Mouse (Mus musculus) lung, postnatal 0 days (tissue): ENCODE results near the gene Kif11. TPM values are rescaled to one million over a fixed set of nuclear protein-coding genes. Genes with fewer than 3 reads are reported as not detected.

Experiments
- ATAC-seq: fragments of 200-750 bp; cut with Nextera tagmentation; 2 replicates; pipeline ENCODE4 v1.8.0; 2017; ENCODE audit warnings: moderate library complexity
- DNase-seq: peaks from one replicate; pipeline ENCODE4 v3.0.0-alpha.2; 2016; ENCODE audit warnings: low spot score
- H3K27ac ChIP-seq: fragments of 300-500 bp; sonication (generic); 2 replicates; pipeline ENCODE4 v1.5.1; 2014; ENCODE audit warnings: antibody characterized with exemption, mild to moderate bottlenecking, low read length, mixed read lengths
- H3K27me3 ChIP-seq: fragments of 300-500 bp; sonication (generic); replicated peaks from 2 replicates; pipeline ENCODE4 v1.6.1; 2014; ENCODE audit warnings: low read length, mixed read lengths; ENCODE audit not compliant: insufficient read depth
- H3K36me3 ChIP-seq: fragments of 300-500 bp; sonication (generic); 2 replicates; pipeline ENCODE4 v1.6.1; 2014; ENCODE audit warnings: low read length, mixed read lengths; ENCODE audit not compliant: insufficient read depth
- H3K4me1 ChIP-seq: fragments of 300-500 bp; sonication (generic); 2 replicates; pipeline ENCODE4 v1.6.1; 2014; ENCODE audit warnings: antibody characterized with exemption, low read depth, low read length, mixed read lengths; ENCODE audit not compliant: insufficient read depth
- H3K4me2 ChIP-seq: fragments of 300-500 bp; sonication (generic); replicated peaks from 2 replicates; pipeline ENCODE4 v1.6.1; 2014; ENCODE audit warnings: low read depth, mild to moderate bottlenecking, low read length, moderate library complexity, mixed read lengths
- H3K4me3 ChIP-seq: fragments of 300-500 bp; sonication (generic); 2 replicates; pipeline ENCODE4 v1.5.1; 2014; ENCODE audit warnings: low read depth, low read length
- H3K9ac ChIP-seq: fragments of 300-500 bp; sonication (generic); replicated peaks from 2 replicates; pipeline ENCODE4 v1.6.1; 2014; ENCODE audit warnings: low read depth, mild to moderate bottlenecking
- H3K9me3 ChIP-seq: fragments of 300-500 bp; sonication (generic); 2 replicates; pipeline ENCODE4 v1.6.1; 2016; ENCODE audit warnings: low read length, mixed read lengths
- CTCF ChIP-seq: IDR thresholded peaks from 2 replicates; pipeline ENCODE4 v1.5.1; 2016; ENCODE audit warnings: antibody characterized with exemption, mild to moderate bottlenecking
- EP300 ChIP-seq: IDR thresholded peaks from 2 replicates; pipeline ENCODE4 v1.6.1; 2016; ENCODE audit warnings: antibody characterized with exemption, mild to moderate bottlenecking, control low read depth
- WGBS: fragments of 180-500 bp; shearing (Covaris S2); extraction: QIAGEN DNeasy Blood & Tissue Kit; methylation state at CpG from one replicate; pipeline ENCODE4 v1.1.7; 2014; 5-methylcytosine and 5-hydroxymethylcytosine counted together
- polyA plus RNA-seq: library from polyadenylated mRNA; unstranded; fragments of >200 nt; fragmentation: Nextera tagmentation; extraction: Ambion mirVana; gene quantifications from 2 replicates; pipeline ENCODE4 v1.2.1, GENCODE M21; 2015

The Kif11 gene
- polyA plus RNA-seq, 1 experiment from 2014 or later: 2.1 TPM

DNA sequence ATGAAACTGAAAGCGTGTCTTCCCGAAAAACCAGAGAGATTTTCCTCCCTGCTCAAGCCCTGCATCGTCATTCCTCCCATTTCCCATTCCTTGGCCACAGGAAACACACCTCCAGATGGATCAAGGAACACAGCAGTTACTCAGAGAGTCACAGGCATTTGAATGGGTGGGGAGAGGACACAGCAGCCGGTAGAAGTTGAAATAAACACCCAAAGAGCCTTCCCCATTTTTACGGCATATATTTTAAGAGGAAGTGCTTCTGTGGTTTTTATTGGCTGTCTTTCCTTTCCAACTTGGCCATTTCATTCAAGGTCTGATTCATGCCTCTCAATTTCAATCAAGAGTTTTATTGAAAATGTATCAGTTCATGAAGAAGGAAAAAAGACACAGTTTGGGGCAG is 72.0 kb downstream of the Kif11 start:
- no peaks in the 10 kb centered on the region for H3K27me3 ChIP-seq
- no peaks in the 10 kb centered on the region for H3K4me1 ChIP-seq
- DNase-seq (peak; percentile 17), ATAC-seq (no peak)
- no peak overlapping the region for H3K27ac ChIP-seq
- H3K9ac ChIP-seq: no peak overlapping the region
- no peaks in the 10 kb centered on the region for H3K36me3 ChIP-seq
- H3K9me3 ChIP-seq: no peaks in the 10 kb centered on the region
- 49% methylated on average over 5 of the region's 5 CpGs for WGBS
- H3K4me3 ChIP-seq: no peak overlapping the region
- no peak overlapping the region for H3K4me2 ChIP-seq
- no peak for TF ChIP-seq EP300
- no peak for TF ChIP-seq CTCF

- TF ChIP-seq EP300 (no peak), CTCF (no peak)
- Histone ChIP-seq H3K4me2 (no peak overlapping the region), H3K4me3 (no peak overlapping the region), H3K9me3 (no peaks in the 10 kb centered on the region), H3K27ac (no peak overlapping the region), H3K4me1 (no peaks in the 10 kb centered on the region), H3K36me3 (no peaks in the 10 kb centered on the region), H3K27me3 (no peaks in the 10 kb centered on the region), H3K9ac (no peak overlapping the region)
- DNase-seq: no peak
- no peak for ATAC-seq
- WGBS: 94% methylated on average over 3 of the region's 3 CpGs
These were observed 73.0 kb downstream of the Kif11 start for GRCm38 (mm10) chr19:37449246-37449645.

- WGBS: 88% methylated on average over 2 of the region's 2 CpGs
These were observed 79.3 kb downstream of the Kif11 start for GRCm38 (mm10) chr19:37455528-37455927.

DNA sequence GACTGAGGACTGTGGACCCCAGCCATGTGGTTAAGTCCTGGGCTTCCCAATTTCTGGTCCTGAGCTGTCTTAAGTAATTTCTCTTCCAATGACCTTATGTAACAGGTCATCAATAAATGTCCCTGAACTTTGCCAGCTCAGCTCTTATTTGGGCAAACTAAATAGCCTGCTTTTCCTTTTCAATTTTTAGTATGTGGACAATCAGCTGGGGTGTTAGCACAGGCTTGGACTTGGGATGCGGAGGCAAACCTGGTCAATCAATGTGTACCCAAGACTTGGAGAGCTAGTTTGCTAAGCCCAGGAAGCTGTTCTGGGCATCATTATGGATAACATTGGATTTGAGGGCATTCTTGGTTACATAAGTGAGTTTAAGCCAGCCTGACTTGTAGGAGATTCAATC is 79.8 kb downstream of the Kif11 start:
- 97% methylated on average over 1 of the region's 1 CpGs for WGBS
- H3K4me2 ChIP-seq: no peak overlapping the region
- H3K27ac ChIP-seq: no peak overlapping the region
- no peak for ATAC-seq
- DNase-seq: no peak
- no peaks in the 10 kb centered on the region for H3K9me3 ChIP-seq
- TF ChIP-seq EP300: no peak
- TF ChIP-seq CTCF: no peak
- no peaks in the 10 kb centered on the region for H3K27me3 ChIP-seq
- no peak overlapping the region for H3K4me3 ChIP-seq
- H3K4me1 ChIP-seq: no peaks in the 10 kb centered on the region
- no peaks in the 10 kb centered on the region for H3K36me3 ChIP-seq
- no peak overlapping the region for H3K9ac ChIP-seq

More at GRCm38 (mm10) chr19:37455528-37455927, 79.3 kb downstream of the Kif11 start:
- Histone ChIP-seq H3K9ac (no peak overlapping the region), H3K4me2 (no peak overlapping the region), H3K27ac (no peak overlapping the region), H3K36me3 (no peaks in the 10 kb centered on the region), H3K9me3 (no peaks in the 10 kb centered on the region), H3K4me3 (no peak overlapping the region), H3K27me3 (no peaks in the 10 kb centered on the region), H3K4me1 (no peaks in the 10 kb centered on the region)
- no peak for ATAC-seq
- TF ChIP-seq CTCF (no peak), EP300 (no peak)
- DNase-seq: no peak

GRCm38 (mm10) chr19:37458013-37458412 is 81.8 kb downstream of the Kif11 start:
- H3K9ac ChIP-seq: no peak overlapping the region
- DNase-seq (no peak), ATAC-seq (no peak)
- no peaks in the 10 kb centered on the region for H3K9me3 ChIP-seq
- no peaks in the 10 kb centered on the region for H3K27me3 ChIP-seq
- TF ChIP-seq EP300 (no peak), CTCF (no peak)
- no peaks in the 10 kb centered on the region for H3K4me1 ChIP-seq
- no peaks in the 10 kb centered on the region for H3K36me3 ChIP-seq
- H3K27ac ChIP-seq: no peak overlapping the region
- WGBS: 59% methylated on average over 6 of the region's 6 CpGs
- no peak overlapping the region for H3K4me2 ChIP-seq
- no peak overlapping the region for H3K4me3 ChIP-seq

- no peak for TF ChIP-seq CTCF
- TF ChIP-seq EP300: no peak
- ATAC-seq (no peak), DNase-seq (no peak)
- Histone ChIP-seq H3K4me2 (no peak overlapping the region), H3K9me3 (no peaks in the 10 kb centered on the region), H3K27ac (no peak overlapping the region), H3K4me1 (no peaks in the 10 kb centered on the region), H3K9ac (no peak overlapping the region), H3K4me3 (no peak overlapping the region), H3K27me3 (no peaks in the 10 kb centered on the region), H3K36me3 (no peaks in the 10 kb centered on the region)
- 81% methylated on average over 3 of the region's 3 CpGs for WGBS
These were observed 90.2 kb downstream of the Kif11 start for GRCm38 (mm10) chr19:37466403-37466802.

- Histone ChIP-seq H3K9ac (no peak overlapping the region), H3K36me3 (no peaks in the 10 kb centered on the region), H3K27me3 (no peaks in the 10 kb centered on the region), H3K4me3 (no peak overlapping the region), H3K4me1 (no peaks in the 10 kb centered on the region), H3K27ac (no peak overlapping the region), H3K4me2 (no peak overlapping the region), H3K9me3 (no peaks in the 10 kb centered on the region)
- TF ChIP-seq EP300: no peak
- no peak for TF ChIP-seq CTCF
- ATAC-seq (no peak), DNase-seq (no peak)
- WGBS: 81% methylated on average over 5 of the region's 5 CpGs
These were observed 90.8 kb downstream of the Kif11 start for GRCm38 (mm10) chr19:37466978-37467377.
